Mouse (Mus musculus) E14TG2a.4 (cell line): Measurements from ENCODE around the gene Ptov1.
A peak's percentile ranks its signal among the peaks of the same experiment; 100 is the strongest.
"Not testable (repeated sequence)": the region's sequence is repeated elsewhere in the genome, so short reads cannot be mapped to it uniquely, and the experiment has no call there.

ENCODE experiments used
- H3K27me3 ChIP-seq: 2 replicates; pipeline ENCODE4 v1.6.1; 2014; ENCODE audit warnings: low read length, control low read depth; ENCODE audit not compliant: insufficient read depth
- H3K36me3 ChIP-seq: 2 replicates; pipeline ENCODE4 v1.6.1; 2014; ENCODE audit warnings: low read length, control low read depth; ENCODE audit not compliant: insufficient read depth
- H3K4me1 ChIP-seq: replicated peaks from 2 replicates; pipeline ENCODE4 v1.6.1; 2014; ENCODE audit warnings: low read depth, low read length, control low read depth
- H3K4me3 ChIP-seq: replicated peaks from 2 replicates; pipeline ENCODE4 v1.5.1; 2014; ENCODE audit warnings: mild to moderate bottlenecking, low read length
- H3K9me3 ChIP-seq: 2 replicates; pipeline ENCODE4 v1.6.1; 2014; ENCODE audit warnings: low read length, control low read depth
- CTCF ChIP-seq: conservative IDR thresholded peaks from 2 replicates; pipeline ENCODE4 v1.5.1; 2014; ENCODE audit warnings: low read length
- NANOG ChIP-seq: IDR thresholded peaks from 2 replicates; pipeline ENCODE4 v1.6.1; 2014; ENCODE audit warnings: borderline replicate concordance, low read length, mixed read lengths
- POU5F1 ChIP-seq: IDR thresholded peaks from 2 replicates; pipeline ENCODE4 v1.6.1; 2014; ENCODE audit warnings: low read length, borderline replicate concordance

The Ptov1 gene

GRCm38 (mm10) chr7:44892276-44892921 lies 22.8 kb upstream of the Ptov1 start, which contains the start of gene Med25:
Gene Med25 (minus strand): TSS chr7:44892712.
- Histone ChIP-seq H3K27me3 (no peaks in the 10 kb centered on the region), H3K4me3 (peak within 1 kb of the TSS; percentile 98), H3K9me3 (no peaks in the 10 kb centered on the region), H3K4me1 (peaks cover 57% of the 10 kb centered on the region), H3K36me3 (peaks cover 38% of the 10 kb centered on the region)
- TF ChIP-seq NANOG: no peak
- no peak for TF ChIP-seq CTCF
- TF ChIP-seq POU5F1: no peak

- Histone ChIP-seq H3K36me3 (peaks cover 43% of the 10 kb centered on the region), H3K9me3 (no peaks in the 10 kb centered on the region), H3K4me1 (peaks cover 57% of the 10 kb centered on the region), H3K4me3 (peak overlapping the region; percentile 98), H3K27me3 (no peaks in the 10 kb centered on the region)
- no peak for TF ChIP-seq NANOG
- no peak for TF ChIP-seq POU5F1
- no peak for TF ChIP-seq CTCF
Observed at GRCm38 (mm10) chr7:44891611-44892010, 22.0 kb upstream of the Ptov1 start.

DNA sequence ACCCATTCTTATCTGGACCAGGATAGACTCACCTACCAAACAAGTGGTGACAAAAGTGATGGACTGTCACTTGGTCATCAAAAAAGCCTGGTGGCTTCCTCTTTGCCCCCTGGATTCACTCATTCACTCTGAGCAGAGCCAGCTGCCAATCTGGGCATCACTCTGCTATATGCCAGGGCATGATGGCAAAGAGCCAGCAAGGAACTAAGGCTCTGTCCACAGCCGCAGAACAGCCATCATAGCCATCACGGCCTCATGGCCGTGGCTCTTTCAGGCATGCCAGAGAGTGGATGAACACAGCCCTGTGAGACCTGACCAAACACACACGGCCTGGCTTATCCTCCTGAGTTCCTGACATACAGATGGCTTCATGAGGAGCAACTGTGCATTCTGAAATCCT lies 21.1 kb upstream of the Ptov1 start:
- no peak for TF ChIP-seq NANOG
- TF ChIP-seq POU5F1: no peak
- TF ChIP-seq CTCF: no peak
- H3K36me3 ChIP-seq: peaks cover 52% of the 10 kb centered on the region
- no peaks in the 10 kb centered on the region for H3K9me3 ChIP-seq
- H3K4me3 ChIP-seq: peak overlapping the region; percentile 98; the same call in 1 of the 2 replicates
- H3K4me1 ChIP-seq: peaks cover 64% of the 10 kb centered on the region
- no peaks in the 10 kb centered on the region for H3K27me3 ChIP-seq

DNA sequence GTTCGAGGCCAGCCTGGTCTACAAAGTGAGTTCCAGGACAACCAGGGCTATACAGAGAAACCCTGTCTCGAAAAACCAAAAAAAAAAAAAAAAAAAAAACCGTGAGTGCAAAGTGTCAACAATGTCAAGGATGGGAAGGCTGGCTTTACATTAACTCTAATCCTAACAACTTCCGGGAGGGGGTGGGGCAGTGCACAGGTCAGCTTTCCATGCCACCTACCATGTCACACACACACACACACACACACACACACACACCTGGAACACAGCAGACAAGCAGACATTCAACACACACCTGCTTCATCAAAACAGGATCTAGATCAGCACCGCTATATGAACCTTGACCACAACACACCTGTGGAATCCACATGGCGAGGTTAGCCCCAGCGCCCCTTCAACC lies 20.6 kb upstream of the Ptov1 start:
- H3K4me3 ChIP-seq: no peak overlapping the region
- TF ChIP-seq CTCF: no peak
- TF ChIP-seq POU5F1: no peak
- TF ChIP-seq NANOG: no peak
- peaks cover 58% of the 10 kb centered on the region for H3K36me3 ChIP-seq
- H3K4me1 ChIP-seq: peaks cover 66% of the 10 kb centered on the region
- no peaks in the 10 kb centered on the region for H3K27me3 ChIP-seq
- no peaks in the 10 kb centered on the region for H3K9me3 ChIP-seq

DNA sequence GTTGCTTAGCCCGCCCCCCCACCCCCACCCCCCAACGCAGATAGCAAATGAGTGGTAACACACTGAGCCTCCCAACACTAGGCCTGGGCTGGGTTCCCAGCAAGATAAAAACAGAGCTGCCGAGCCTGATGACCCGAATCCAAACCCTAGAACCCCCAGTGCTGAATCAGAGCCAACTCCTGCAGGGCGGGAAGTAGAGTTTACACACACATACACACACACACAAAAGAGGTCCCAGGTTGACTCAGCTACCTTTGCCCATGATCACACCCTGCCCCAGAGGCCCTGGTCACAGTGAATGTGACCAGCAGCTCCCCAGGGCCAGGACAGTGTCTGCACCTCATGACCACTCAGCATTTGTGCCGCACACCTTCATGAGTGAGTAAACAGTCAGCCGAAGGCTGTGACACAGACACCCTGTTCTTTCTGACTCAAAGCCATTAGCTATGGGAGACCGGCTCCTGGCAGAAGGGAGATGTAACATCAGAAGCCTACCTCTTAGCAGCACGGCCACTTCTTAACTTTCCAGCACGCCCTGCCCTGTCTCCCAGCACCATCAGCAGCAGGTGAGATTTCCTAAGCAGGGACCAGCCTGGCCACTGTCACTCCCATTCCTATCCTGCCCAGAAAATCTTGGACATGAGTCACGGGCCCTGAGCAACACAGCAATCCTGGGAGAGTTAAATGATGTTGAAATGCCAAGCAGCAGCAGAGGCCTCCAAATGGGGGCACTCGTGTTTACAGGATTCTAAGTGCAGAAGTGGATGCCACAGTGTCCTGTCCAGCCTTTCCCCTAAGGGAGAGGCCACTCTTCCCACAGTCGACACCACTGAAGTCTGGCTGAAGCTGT lies 18.9 kb upstream of the Ptov1 start:
- Histone ChIP-seq H3K36me3 (peaks cover 73% of the 10 kb centered on the region), H3K27me3 (no peaks in the 10 kb centered on the region), H3K4me1 (peaks cover 75% of the 10 kb centered on the region), H3K9me3 (no peaks in the 10 kb centered on the region), H3K4me3 (no peak overlapping the region)
- no peak for TF ChIP-seq POU5F1
- TF ChIP-seq CTCF: no peak
- no peak for TF ChIP-seq NANOG

DNA sequence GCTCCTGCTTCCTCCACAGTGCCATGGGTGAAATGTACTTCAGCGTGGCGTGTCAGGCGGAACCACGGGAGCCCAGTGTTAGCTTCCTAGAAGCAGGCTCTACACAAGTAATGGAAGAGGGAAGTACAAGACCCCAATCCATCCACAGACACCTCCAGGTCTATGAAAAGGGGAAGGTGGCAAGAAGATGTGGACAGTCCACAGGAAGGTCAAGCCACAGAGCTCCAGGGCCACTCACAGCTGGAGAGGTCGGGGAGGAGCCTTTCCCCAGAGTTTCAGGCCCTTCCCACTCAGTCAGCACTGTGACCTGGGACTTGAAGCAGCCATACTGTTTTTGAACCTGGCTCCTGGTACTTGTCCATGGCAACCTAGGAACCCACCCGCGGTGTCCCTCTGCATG lies 17.4 kb upstream of the Ptov1 start:
- no peak for TF ChIP-seq POU5F1
- TF ChIP-seq NANOG: no peak
- no peak for TF ChIP-seq CTCF
- Histone ChIP-seq H3K4me3 (no peak overlapping the region), H3K27me3 (no peaks in the 10 kb centered on the region), H3K36me3 (peaks cover 88% of the 10 kb centered on the region), H3K9me3 (no peaks in the 10 kb centered on the region), H3K4me1 (peaks cover 80% of the 10 kb centered on the region)

- Histone ChIP-seq H3K36me3 (peaks cover 98% of the 10 kb centered on the region), H3K4me3 (peak overlapping the region; percentile 59), H3K9me3 (no peaks in the 10 kb centered on the region), H3K4me1 (peaks cover 82% of the 10 kb centered on the region), H3K27me3 (no peaks in the 10 kb centered on the region)
- TF ChIP-seq CTCF: no peak
- TF ChIP-seq NANOG: no peak
- TF ChIP-seq POU5F1: no peak
Observed at GRCm38 (mm10) chr7:44884637-44885036, 15.0 kb upstream of the Ptov1 start.

- H3K27me3 ChIP-seq: no peaks in the 10 kb centered on the region
- H3K9me3 ChIP-seq: no peaks in the 10 kb centered on the region
- no peak overlapping the region for H3K4me3 ChIP-seq
- H3K36me3 ChIP-seq: peaks cover 98% of the 10 kb centered on the region
- H3K4me1 ChIP-seq: peaks cover 81% of the 10 kb centered on the region
- TF ChIP-seq POU5F1 (no peak), CTCF (no peak), NANOG (no peak)
Observed at GRCm38 (mm10) chr7:44883036-44883435, 13.4 kb upstream of the Ptov1 start.

DNA sequence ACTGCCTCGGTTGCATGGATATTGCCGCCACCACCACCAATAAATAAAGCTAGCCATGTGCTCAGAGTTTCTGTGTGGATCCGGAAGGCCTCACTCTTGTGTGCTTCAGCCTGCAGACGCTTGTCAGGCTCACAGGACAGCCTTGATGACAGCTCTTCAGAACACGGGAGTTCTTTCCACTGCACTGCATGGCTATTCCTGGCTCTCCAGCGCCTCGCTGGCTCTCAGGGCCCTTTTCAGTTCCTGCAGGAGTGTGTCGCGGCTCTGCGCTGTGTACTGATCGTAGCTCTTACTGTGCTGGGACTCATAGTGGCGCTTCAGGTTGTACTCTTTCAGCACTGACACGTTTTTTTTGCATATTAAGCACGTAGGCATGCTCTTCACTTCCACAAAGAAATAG lies 8.2 kb upstream of the Ptov1 start:
- Histone ChIP-seq H3K36me3 (peaks cover 71% of the 10 kb centered on the region), H3K4me1 (peaks cover 56% of the 10 kb centered on the region), H3K9me3 (peaks cover 19% of the 10 kb centered on the region), H3K27me3 (no peaks in the 10 kb centered on the region), H3K4me3 (no peak overlapping the region)
- TF ChIP-seq POU5F1: no peak
- TF ChIP-seq NANOG: no peak
- TF ChIP-seq CTCF: no peak

DNA sequence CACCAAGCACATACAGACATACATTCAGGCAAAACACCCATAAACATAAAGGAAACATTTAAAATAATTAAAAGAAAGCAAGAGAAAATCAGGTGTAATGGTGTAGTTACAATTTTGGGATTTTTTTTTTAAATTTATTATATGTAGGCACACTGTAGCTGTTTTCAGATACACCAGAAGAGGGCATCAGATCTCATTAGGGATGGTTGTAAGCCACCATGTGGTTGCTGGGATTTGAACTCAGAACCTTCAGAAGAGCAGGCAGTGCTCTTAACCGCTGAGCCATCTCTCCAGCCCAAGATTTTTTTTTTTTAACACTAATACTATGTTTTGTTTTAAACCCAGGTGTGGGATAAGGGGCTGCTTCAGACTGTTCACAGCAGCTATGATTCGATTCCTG lies 2.2 kb upstream of the Ptov1 start:
- not testable (repeated sequence) for H3K27me3 ChIP-seq, H3K4me3 ChIP-seq, H3K9me3 ChIP-seq
- Histone ChIP-seq H3K36me3 (peaks cover 14% of the 10 kb centered on the region), H3K4me1 (peaks cover 63% of the 10 kb centered on the region)
